Mouse (Mus musculus) liver, adult (tissue): ENCODE results near the gene Ank.

Experiments
- GATA4 ChIP-seq: IDR thresholded peaks from 2 replicates; pipeline ENCODE4 v1.6.1; 2014; ENCODE audit warnings: mild to moderate bottlenecking, low read length; ENCODE audit not compliant: insufficient replicate concordance

Gene Ank

DNA sequence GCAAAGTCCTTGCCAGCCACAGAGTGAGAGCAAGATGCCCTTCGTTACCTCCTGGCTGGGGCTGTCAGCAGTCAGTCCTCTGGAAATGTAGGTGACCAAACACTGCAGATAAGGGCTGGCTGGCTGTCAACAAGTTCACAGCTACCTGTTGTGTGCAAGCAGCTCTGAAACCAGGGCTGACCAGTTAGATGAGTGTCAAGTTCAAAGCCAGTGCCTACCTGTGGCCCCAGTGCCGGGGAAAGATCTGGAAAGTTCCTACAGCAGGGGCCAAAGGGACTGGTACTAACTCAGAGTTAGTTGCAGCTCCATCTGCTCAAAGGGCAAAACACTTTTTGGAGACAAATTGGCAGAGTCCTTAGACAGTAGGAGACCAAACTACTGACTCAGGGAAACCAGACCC is 9.5 kb upstream of the Ank start:
- TF ChIP-seq GATA4 = no peak

- peak; percentile 17; the same call in 1 of the 2 replicates for TF ChIP-seq GATA4
Measured at GRCm38 (mm10) chr15:27461336-27462245, 4.9 kb upstream of the Ank start.

DNA sequence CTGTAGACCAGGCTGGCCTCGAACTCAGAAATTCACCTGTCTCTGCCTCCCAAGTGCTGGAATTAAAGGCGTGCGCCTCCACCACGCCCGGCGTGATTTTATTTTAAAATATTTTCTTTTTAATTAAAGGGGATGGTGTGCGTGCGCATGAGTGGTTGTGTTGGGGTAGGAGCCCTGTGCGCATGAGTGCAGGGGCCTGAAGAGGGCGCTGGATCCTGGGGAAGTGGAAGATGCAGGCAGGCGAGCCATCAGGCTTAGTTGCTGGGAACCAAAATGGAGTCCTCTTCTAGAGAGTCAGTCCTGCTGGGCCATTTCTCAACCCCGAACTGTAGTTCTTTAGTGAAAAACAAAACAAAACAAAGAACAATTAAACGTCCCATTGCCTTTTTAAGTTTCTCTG is 2.6 kb upstream of the Ank start:
- no peak for TF ChIP-seq GATA4

GRCm38 (mm10) chr15:27465391-27466005 is 979 bp upstream of the Ank start:
- no peak for TF ChIP-seq GATA4

DNA sequence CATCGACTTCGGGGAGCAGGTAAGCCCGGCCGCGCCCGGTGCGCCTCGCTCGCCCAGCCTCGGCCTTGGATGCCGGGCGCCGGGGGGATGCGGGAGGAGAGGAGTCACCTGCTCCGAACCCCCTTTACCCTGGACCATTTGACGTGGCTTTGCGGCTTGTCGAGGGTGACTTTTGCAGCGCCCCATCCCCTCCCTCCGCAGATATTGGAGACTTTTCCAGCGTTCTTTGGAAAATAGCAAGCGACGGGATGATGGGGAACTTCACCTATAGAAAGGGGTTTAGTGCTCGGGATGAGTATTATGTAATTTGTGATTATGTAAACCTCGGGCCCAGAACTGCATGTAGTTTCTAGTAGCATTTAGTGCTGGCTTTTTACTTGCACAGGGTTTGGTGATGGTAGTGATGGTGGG is 609 bp downstream of the Ank start:
- TF ChIP-seq GATA4 = no peak

GRCm38 (mm10) chr15:27467641-27468040 is 1.2 kb downstream of the Ank start:
- no peak for TF ChIP-seq GATA4

- no peak for TF ChIP-seq GATA4
Measured at GRCm38 (mm10) chr15:27468822-27469488, 2.5 kb downstream of the Ank start.

DNA sequence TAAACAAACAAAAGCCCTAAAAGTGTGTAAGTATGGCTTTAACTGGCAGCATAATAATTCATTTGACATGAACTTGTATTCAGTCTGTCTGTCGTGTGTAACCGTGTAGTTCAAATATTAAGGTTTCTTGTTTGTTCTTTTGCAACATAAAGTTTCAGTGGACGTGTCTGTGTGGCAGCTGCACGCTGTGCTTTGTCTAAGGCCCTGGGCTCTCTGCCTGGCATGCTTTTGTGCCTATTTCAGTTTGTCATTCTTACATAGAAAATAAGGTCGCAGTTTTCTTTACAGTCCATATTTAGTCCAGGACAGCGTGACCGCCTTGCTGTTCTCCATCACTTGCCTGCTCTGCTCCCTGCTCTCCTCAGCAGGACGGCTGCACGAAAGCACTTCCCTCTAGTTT is 5.8 kb downstream of the Ank start:
- no peak for TF ChIP-seq GATA4

DNA sequence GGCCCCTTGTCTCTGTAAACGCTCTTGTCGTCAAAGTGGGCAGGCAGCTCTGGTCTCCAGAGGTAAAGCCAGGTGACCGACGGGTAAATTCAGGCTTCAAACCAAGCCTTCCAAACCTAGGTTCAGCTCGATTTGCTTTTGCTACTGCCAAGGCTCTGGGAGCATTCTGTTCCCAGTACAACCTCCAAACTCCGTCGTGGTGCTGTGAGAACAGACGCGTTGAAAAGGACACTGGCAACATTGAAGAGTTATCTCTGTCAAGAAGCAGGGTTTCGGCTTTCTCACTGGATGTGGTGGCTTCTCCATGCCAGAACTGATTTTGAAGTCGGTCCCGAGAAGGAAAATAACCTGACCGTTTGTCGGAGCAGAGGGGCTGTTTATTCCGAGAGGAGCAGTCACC is 9.5 kb downstream of the Ank start:
- TF ChIP-seq GATA4 = no peak

DNA sequence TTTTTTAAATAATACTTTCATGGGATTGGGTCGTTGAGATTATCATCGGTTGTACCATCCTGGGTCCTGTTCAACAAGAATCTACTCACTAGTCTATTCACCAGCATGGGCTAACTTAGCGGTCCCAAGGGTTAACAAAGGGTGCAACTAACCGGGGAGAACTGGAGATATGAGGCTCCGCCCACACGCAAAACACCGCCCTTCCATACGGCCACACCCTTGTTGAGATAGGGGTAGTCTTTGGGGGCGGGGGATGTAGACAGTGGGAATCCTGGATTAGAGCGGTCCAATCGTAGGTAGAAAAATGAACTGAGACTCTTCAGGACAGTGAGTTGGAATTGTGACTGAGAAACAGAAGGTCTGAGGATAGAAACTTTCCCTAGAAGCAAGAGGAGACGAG is 10.2 kb downstream of the Ank start:
- TF ChIP-seq GATA4 = no peak

DNA sequence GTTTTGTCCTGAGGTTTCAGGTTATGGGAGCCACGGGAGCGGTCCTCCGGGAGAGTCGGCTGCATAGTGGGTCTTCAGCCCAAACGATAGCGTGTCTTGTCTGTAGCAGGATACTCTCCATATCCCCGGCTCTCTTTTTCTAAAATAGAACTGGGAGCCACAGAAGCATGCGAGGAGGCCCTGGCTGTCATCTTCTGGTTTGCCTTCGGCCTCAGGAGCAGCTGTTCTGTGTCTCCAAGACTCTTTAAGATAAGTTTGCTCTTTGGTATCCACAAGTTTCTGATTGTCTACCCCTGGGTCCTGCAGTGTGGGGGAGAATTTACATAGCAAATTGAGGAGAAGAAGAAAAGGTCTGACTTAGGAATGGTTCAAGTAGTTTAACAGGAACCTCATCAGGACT is 10.7 kb downstream of the Ank start:
- TF ChIP-seq GATA4 = no peak

- TF ChIP-seq GATA4 = no peak
Measured at GRCm38 (mm10) chr15:27477630-27478029, 11.2 kb downstream of the Ank start.

DNA sequence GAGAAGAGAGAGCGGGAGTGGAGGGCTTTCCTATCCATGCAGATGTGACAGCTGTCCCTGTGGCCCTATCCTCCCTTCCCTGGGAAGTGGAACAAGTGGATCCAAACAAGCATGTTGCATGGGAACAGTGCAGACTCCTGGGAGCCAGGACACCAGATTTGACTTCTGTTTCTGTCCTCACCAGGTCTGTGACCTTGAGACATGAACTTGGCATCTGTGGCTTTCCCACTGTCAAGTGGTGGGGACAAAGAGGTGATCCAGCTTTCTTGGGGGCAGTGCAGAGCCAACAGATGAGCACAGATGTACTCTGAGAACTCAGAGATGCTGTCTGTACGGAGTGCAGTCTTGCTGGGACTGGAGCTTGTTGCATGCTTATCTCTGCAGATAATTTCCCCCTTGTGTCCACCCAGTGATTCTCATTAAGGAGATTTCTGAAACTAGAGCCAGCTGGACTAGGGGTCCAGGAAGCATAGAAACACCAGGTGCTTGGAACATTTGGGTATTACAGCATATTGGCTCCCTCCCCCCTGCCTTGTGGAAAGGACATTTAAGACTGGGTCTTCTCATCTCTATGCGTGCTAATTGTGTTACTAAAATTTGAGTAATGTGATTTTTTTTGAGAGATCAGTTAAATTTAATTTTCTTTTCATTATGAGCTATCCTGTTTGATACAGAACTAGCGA is 14.0 kb downstream of the Ank start:
- no peak for TF ChIP-seq GATA4

DNA sequence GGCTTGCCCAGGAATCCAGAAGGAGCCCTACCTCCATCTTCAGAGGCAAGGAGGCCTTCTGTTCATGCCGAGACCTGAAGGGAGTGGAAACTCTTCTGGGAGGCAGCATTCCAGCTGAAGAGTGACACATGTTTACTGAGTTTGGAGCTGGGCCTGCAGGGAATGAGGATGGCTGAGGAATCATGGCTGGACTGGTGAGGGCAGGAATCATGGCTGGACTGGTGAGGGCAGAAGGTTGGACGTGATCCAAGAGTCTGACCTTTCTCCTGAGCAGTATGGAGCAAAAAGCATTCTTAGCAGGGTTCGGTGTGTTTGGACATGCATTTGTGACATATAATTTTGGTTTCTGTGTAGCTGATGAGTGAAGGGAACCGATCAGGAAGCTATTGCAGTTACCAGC is 15.5 kb downstream of the Ank start:
- TF ChIP-seq GATA4 = no peak

DNA sequence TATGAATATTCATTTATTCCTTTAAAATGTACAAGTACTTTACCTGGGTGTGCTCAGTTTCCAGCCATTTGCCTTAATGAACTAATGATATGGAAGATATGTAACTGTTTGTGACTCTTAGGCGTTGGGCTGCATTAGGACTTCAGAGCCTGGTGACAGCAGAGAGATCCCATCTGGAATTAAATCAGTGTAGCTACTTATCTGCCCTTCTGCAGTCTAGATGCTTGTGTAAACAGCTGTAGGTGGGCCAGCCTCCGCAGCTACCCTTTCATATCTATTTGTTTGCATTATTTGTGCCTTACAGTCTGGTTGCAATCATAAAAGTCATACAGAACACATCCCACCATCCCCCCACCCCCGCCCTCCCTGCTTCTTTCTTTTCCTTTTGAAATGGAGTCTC is 16.7 kb downstream of the Ank start:
- no peak for TF ChIP-seq GATA4
